Mouse (Mus musculus) ES-CJ7 (cell line): Measurements from ENCODE around the gene 6430531B16Rik.

ENCODE experiments used
- DNase-seq: peaks from one replicate; pipeline ENCODE4 v3.0.0; 2011; ENCODE audit warnings: low read depth, low spot score

The 6430531B16Rik gene

DNA sequence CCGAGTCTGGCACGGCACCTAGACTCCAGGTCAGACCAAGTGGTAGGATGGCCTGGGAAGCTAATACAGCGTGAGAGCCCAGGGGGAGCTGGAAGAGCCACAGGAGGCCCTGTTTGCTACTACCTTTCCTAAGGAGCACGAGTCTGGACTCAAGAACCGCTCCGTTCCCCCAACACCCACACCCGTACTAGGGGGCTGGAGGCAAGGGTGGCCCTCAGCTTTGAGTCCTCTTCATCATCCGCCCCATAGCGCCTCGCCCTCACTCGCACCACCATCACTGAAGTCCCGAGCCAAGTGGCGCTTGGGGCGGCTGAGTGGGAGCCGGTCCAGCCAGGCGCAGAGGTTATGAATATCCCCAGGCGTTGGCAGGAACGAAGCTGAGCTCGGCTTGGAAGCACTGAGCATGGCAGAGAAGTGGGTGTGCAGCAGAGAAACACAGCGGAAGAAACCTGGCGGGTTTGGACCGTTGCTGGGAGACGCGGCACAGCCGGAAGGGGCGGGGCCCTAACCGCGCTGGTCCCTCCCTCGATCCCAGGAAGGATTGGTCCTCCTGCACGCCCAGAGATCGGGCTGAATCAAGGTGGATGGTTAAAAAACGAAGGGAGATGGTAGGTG, at the start of gene 6430531B16Rik:
Gene 6430531B16Rik, minus strand, starts transcription at position 478 of the 615 bp plus-strand sequence.
- peak; percentile 79 for DNase-seq

DNA sequence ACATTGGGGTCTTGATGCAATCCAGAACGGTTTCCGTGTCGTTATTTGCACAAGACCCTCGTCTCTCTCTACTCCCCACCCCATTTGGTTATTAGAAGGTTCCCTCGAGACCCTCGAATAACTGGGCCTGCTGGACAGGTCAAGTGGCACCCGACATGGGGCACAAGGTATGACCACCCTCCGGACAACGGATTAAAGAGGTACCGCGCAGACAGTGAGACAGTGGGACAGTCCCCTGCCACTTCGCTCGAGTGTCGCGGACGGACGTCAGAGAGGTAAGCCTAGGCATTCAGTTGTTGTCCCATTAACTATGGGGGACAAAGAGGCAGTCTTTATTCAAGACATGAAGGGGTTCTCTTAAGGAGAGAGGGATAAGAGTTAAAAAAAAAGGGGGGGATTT, 32.8 kb upstream of the 6430531B16Rik start:
- DNase-seq: no peak

DNA sequence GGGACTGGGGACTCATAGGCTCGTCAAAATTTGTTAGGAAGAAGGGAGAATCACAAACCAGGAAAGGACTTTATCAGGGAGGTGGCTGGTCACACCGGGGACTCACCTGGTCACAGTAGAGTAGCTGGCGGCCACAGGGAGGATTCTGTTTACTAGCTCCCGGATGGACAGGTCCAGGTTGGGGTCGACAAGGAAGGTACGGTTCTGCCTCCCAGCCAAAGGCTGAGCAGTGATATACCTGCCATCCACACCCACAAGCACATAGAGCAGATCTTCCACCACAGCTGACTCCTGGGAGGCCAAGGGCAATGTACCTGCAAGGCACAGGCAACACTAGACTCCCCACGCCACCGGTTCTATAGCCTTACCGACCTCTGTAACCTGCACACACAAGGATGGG, 29.2 kb upstream of the 6430531B16Rik start:
- no peak for DNase-seq

DNA sequence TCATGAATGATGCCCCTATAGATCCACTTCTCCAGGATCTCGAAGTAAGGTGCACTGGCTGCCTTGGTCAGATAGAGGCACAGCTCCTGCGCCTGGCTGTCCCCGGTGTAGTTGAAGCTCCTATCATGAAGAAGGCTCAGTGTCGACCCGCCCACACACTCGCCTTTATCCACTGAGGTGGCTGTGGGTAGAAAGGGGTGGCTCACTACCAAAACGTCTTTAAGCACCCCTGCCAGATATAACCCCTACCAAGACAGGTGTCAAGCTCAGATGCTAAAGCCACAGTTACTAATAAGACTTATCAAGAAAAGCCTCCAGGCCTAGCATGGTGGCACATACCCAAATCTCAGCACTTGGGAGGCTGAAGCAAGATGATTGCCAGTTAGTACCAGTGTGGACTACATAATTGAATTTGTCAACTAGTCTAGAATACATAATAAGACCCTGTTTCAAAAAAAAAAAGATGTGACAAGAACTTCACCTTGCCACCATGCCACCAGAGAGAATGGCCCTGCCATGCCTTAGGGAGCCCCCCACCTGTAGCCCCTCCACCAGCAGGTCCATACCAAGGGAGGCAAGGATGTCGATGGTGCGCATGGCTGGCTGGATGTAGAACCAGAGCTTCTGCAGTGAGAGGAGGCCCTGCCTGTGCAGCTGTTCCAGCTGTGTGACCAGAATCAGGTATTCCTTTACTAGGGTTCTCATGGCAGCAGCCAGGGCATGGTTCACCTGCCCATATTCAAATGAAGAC, 28.5 kb upstream of the 6430531B16Rik start:
- no peak for DNase-seq

DNA sequence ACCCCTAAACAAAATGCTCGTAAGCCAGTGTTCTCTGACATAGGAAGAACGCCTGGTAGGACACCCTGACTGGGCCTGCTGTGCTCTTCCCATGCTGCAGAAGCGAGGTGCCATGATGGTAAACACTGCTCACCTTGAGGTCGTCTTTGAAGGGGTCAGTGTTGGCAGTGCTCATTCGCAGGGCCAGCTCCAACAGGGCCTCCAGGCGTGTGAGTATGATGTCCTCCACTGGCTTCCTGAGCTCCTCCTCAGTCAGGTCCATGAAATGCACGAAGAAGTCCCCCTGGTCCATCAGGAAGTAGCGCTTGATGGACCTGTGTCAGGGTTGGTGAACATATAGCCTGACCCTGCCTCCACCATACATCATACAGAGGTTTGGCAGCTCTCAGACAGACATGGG, 26.1 kb upstream of the 6430531B16Rik start:
- no peak for DNase-seq

DNA sequence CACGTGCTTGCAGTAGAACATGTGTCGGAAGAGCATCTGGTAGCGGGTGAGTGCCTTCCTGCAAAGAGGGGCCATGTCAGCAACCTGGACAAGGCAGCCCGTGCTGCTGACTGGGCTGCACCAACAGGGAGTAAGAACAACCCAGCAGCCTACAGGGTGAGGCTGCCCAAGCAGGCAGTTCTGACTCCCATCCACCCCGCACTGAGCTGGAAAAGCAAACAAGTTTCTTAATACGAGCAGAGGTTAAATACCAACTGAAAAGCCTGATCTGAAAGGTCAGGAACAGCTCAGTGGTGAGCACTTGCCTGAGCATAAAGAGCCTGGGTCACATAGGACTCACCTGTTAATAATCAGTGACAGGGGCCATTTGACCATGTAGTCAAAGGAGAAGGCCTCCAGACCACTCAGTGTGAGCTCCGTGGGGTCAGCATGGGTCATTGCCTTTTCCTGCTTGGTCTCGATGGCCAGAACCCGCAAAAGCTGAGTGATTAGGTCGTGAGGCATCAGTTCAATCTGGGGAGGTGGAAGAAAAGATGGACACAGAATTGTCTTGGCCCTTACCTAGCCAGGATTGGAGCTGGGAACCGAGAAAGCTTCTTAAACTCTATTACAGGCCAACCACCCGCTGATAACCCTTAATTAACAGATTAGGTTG, 22.7 kb upstream of the 6430531B16Rik start:
- DNase-seq: no peak

DNA sequence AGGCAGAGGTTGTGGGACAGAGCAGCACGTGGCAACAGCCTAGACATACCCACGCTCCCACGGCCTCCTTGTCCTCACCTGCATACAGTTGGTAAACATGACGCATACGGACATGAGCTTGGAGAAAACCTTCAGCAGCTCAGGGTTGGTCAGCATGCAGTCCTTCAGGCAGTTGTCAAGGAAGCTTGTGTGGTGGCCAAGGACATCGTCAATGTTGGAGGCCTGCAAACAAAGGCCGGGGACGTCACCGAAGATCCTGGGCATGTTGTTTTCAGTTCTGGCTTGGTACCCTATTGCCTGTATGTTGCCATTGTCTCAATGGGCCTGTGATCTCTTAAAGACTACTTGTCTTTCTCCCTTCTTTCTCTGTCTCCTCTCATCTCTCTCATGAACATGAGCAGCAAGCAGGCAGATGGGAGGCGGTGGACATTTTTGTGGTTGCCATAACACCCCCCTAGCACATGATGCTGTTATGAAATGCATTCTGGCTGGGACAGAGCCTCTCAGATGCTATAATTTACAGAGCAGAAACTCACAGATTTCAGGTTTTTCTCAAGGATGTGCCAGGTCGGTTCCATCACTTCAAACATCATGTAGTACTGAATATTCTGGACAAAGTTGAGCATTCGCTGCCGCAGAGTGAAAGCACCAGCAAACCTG, 20.3 kb upstream of the 6430531B16Rik start:
- DNase-seq: no peak

DNA sequence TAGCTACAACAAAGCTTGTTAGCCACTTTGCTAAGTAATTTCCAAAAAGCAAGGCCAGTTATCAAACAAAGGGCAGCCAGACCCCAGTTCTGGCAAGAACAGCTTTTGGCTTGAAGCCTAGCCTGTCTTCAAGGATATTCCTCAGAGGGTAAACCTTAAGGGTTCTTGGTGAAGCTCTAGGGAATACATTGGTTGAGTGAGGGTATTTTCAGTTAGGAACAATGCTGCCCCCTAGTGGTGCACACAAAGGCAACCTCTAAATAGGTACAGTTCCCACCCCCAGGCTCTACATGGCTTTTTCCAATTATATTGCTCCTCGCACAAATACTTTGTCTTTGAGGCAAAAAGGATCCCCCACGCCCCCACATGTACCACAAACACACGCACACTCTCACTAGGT, 16.1 kb upstream of the 6430531B16Rik start:
- peak; percentile 83 for DNase-seq

DNA sequence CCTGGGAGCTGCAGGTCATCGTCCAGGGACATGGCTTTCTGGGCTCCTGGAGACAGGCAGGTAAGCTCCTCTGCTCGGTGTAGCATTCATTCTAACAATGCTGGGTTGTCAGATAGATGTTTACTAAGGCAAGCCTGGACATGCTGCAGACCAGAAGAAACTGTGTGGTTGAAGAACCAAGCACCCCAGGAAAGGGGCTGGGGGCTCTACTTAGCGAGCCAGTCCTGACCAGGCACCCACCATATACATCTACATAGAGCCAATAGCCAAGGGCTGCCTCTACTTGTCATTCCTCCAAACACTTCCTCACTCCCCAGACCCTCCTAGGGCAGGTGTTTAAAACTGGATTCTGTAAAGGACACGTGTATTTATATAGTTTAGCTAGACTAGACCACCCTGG, 15.6 kb upstream of the 6430531B16Rik start:
- no peak for DNase-seq

DNA sequence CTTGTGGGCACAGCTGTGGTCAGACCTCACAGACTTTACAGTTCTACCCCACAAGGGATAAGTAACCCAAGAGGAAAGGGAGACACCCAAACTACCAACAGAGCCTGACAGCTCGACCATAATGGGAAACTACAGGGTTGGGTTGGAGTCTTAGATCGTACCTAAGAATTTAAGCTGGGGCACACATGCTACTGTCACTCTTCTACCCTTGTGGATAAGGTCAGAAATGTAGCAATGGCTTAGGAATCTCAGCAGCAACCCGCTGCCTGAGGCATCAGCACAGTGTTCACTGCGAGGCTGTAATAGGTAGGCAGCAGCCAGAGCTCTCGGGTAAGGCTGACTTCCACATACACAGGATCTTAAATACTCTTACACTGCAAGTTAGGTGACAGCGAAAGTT, 15.0 kb upstream of the 6430531B16Rik start:
- no peak for DNase-seq

DNA sequence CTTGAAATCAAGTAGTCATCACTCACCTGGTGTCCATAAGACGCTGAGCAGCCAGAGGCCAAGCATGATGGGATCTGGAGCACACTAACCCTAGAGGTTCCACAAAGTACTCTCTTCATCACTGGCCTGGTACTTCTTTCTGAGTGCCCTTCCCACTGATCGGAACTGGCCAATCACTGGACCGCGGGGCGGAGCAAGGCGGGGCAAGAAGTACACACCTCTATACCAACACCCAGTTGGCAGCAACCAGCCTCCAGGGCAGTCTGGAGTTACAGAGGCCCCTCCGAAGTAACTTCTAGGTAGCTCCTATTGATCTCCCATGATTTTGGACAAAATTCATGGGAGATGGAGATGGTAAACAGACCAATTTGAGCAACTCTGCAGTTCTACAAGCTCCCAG, 13.9 kb upstream of the 6430531B16Rik start, which contains the start of gene Adam8:
Gene Adam8, minus strand, starts transcription at position 157 of the 400 bp plus-strand sequence.
- peak; percentile 40 for DNase-seq

DNA sequence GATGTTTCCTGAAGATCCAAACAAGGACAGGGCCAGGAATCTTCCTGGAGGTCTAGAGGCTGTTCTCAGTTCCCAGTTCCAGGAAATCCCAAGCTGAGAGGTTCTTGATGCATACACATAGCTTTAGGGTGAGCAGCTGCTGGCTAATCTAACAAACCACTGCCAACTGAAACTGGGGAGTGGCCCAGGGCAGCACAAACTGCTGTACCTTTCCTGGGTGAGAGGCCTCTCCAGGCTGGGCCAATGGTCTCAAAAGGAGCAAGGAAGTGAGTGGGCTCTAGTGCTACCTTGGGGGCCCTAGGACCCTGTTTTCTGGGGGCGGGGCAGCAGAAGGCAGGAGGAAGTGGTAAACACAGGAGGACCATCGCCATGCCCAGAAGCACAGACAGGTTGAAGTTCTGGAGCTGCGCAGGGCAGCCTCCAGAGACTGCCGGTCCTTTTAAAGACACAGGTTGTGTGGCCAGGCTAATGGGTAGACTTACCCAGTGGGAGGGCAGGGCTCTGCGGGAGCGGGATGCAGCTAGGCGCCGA, 12.4 kb upstream of the 6430531B16Rik start:
- DNase-seq: no peak

DNA sequence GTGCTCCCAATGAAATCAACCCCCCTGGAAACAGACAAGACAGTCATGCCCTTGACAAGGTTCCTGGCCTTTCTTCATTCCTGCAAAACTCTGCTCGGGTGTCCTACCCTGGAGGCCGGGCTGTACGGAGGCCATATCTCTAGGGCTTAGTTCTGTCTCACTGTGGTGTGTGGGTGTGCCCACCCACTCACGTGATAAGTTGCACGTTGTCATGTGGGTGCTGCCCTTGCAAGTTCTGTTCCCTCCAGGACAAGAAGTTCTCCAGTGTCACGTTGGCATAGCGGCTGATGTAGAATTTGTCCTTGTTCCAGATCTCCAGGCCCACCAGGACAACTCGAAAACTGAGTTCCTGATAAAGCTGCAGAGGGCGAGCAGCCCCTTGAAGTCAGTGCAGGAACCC, 9.7 kb upstream of the 6430531B16Rik start:
- no peak for DNase-seq

DNA sequence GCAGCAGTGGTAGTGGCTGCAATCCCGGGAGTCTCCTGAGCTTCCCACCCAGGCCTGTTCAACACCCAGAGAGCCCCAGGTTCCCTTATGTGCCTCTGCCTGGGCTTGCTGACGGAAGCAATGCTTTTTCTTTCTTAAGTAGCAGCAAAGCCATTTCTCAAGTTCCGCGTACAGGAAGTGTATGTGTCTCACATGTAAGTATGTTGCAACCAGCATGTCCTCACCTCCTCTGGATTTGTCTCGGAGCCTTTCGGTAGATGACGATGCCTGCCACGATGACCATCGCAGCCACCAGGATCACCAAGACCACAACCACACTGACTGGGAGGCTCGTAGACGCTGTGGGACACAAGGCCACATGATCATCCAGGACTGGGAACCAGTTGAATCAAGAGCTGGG, 6.0 kb upstream of the 6430531B16Rik start:
- no peak for DNase-seq

DNA sequence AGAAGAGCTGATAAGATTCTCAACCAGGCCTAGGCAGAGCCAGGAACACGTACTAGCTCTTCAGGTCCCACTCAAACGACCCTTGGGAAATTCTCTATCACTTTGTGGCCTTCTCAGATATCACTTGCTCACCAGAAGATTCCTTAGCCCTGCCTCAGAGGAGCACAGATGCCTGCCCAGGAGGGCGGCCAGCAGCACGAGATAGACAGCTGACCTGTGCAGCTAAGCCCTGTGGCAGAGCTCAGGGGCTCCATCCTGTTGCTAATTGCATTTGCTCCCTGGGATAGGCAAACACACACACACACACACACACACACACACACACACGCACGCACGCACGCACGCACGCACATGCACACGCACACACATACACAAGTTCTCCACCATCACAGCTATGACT, 3.5 kb upstream of the 6430531B16Rik start:
- DNase-seq: no peak

DNA sequence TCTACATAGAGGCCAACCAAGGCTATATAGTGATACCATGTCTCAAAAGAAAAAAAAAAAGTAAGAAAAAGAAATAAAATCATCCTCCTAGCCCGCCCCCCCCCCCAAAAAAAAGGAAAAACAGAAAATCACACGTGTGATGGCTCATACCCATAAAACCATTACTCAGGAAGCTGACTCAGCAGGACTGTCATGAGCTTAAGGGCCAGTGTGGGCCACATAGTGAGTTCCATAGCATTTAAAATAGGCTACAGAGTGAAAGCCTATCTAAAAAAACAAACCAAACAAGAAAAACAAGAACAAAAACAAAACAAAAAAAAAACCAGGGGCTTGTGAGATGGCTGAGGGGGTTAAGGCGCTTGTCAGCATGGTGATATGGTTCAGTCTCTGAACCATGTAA, 2.2 kb upstream of the 6430531B16Rik start:
- DNase-seq: no peak

DNA sequence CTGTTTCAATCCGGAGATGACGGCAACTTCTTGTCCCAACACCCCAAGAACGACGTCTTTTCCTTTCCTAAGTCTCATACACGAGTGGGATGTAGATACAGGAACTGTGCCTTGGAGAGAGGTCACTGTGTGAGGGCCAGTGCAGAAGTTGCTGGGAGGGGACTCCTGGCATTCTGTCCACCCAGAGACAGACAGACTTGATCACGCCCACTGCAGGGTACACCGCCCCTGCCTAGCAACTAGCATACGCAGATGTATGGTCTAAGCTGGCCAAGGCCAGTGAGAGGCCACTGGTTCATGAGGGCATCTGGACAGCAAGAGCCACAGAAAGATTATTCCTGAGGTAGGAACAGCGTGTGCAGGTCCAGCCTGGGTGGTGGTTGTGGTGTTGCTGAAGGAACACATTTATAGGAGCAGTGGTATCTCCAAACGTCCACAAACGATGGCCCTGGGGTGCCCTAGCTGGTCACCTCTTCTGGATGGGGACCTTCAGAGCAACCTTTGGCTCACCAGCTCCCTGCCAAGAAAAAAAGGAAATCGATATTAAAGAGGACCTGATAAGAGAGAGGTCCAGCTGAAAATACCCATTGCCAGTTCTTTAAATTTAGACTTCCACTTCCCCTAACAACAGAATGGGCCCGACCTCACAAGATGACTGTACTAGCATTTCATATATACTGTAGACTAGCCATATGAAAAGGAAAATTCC, 610 bp upstream of the 6430531B16Rik start:
- DNase-seq: no peak

DNA sequence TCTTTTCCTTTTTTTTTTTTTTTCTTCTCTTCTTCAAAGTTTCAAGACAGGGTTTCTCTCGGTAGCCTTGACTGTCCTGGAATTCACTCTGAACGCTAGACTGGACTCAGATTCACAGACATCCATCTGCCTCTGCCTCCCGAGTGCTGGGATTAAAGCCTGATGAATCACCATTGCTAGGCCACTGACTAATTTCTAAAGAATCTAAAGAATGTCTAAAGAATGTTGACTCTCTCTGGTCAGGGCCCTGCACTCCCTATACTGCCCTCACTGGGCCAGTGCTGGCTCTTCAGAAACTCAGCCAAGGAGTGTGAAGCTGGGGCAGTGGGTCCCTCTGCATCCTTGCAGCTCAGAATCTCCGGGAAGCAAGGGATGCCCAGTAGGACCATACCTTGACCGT, 3.1 kb downstream of the 6430531B16Rik start:
- no peak for DNase-seq

DNA sequence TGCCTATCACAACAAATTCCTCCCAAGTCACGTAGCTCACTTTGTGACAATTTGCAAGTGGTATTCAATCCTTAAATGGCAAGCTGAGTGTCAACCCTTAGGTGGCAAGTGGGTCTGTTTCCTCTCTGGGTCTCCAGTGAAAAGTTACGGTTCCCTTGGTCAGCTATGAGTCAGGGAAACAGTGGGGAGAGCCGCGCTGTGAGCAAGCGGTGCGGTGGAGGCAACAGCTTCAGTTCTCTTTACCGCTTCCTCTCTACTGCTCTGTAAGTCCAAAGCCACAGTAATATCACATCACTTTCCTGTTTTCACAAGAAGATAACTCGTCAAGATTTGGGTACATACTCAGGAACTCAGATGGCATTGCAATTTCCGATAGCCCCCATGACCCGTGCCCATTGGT, 4.2 kb downstream of the 6430531B16Rik start:
- no peak for DNase-seq

DNA sequence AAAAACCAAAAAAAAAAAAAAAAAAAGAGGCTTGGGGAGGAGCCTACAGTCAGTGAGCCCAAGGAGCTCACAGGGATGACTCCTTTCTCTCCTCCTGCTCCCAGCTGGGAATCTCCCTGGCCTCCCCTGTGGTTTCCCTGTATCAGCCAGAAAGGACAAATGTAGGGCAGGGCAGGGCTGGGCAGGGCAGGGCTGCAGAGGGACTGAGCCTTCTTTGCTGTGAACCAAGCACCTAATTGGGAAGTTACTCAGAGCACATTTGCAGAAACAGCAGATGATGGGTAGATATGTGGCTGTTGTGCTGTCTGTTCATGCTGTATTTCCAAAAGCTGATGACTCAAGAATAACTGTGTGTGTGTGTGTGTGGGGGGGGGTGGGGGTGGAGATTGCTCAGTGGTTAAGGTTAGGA, 5.6 kb downstream of the 6430531B16Rik start:
- DNase-seq: peak; percentile 37

DNA sequence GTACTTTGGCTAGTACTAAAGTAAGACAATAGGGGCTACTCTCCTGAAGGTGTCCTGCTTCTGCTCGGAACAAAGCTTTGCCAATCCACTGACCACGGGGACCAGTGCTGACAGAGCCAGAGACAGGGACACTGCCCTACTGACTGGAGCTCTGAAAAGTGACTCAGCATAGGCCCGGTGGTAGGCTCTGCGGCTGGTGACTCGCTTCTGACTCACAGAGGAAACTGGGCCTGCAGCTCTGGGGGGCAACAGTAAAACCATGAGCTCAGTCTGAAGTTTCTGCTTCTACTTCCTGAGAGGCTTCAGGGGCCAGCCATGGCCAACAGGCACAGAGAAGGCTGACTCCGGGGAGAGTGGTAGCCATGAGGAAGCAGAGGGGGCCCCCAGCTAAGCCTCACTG, 7.1 kb downstream of the 6430531B16Rik start:
- DNase-seq: no peak
